Mouse (Mus musculus) adrenal gland, adult 8-10 months (tissue): Measurements from ENCODE around the gene Mgat4c. TPM values are rescaled to one million over a fixed set of nuclear protein-coding genes. Genes with fewer than 3 reads are reported as not detected.
A peak's percentile ranks its signal among the peaks of the same experiment; 100 is the strongest.
"Not testable (repeated sequence)": the region's sequence is repeated elsewhere in the genome, so short reads cannot be mapped to it uniquely, and the experiment has no call there.

Experiments used
- DNase-seq: peaks from one replicate; pipeline ENCODE4 v3.0.0; 2022
- total RNA-seq, 4 experiments: library from RNA; stranded (reverse); gene quantifications; 2 replicates each; pipeline ENCODE4 v1.2.4; 2022

Mgat4c gene
- total RNA-seq, 4 experiments from 2014 or later, result 12.9 to 39.0 (median 14.6) TPM

DNA sequence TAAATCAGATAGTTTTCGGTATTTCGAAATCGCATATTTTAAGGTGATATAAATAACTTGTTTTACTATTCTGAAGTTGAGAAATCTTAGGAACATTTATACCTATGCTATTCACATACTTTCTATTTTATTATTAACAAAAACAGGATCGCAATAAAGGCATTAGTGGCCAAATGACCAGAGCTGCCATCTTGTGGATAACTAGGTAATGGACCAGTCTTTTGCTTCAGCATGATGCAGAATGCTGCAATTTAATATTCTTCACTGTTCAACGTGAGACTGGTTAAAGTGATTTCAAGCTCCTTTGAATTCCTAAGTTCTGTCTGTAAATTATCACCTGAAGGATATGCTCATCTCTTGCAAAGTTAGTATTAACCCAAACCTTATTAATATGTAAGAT, 473.6 kb downstream of the Mgat4c start:
- DNase-seq, result no peak

DNA sequence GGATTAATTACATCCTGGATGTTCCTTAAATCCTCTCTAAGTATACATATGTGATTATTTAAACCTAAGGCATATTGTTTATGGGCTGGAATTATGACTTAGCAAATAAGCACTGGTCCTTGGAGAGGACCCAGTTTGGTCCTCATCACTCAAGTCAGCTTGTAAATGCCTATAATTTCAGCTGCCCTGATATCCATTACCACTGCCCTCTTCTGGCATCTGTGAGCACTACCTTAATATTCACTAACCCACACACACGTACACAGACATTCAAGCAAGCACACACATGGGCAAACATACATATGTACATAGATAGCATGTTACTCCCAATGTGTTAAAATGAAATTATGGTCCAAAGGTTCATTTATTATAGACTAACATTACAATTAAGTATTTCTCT, 474.6 kb downstream of the Mgat4c start:
- no peak for DNase-seq

DNA sequence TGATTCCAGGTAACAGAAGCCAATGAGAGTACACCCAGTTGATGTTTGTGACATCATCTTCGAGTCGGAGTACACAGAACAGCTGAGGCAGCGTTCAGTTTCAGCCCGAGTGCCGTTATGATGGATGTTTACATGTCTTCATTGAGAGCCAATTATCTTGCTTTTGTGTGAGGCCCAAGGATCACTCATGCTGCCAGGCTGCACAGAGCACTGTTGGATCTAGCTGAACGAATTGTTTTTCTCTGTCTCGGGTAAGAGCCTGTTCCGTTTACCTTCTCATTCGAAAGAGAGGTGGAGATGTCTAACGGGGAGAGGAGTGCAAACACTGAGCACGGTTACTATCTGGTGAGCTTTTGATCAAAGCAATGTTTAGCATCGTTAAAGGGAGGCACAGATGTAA, 477.5 kb downstream of the Mgat4c start:
- no peak for DNase-seq

DNA sequence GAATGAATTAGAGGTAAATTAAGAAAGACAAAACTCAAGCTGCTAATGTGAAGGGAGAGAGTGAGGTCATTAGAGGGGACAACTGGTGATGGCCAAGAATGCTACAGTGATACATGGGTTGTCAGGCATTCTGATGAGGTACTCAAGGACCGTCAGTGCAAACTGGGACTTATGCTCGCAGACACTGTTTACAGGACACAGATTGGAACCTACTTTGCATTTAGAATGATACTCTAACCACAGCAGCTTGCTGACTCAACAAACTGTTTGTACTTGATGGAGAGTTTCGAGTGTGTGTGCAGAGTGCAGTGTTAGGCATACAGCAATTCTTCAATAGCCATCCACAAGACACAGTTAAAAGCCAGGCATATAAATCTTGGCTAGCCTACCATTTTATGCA, 503.4 kb downstream of the Mgat4c start:
- DNase-seq, result no peak

DNA sequence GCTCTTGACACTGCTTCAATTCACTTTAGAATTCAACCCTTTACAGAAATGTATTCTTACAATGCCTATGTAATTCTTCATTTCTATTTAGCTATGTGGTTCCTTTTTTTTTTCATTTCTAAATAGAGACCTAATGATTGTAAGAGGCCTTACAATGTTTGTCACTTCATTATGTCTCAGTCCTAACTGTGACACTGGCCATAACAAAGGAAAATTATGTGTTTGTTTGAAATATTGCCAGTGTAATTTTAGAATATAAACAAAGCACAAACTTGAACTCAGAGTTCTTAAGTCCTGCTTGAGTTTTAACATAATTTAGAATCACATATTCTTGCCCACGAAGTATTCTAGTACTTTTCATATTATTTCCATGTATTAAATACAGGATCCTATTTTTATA, 510.4 kb downstream of the Mgat4c start:
- DNase-seq, result no peak

DNA sequence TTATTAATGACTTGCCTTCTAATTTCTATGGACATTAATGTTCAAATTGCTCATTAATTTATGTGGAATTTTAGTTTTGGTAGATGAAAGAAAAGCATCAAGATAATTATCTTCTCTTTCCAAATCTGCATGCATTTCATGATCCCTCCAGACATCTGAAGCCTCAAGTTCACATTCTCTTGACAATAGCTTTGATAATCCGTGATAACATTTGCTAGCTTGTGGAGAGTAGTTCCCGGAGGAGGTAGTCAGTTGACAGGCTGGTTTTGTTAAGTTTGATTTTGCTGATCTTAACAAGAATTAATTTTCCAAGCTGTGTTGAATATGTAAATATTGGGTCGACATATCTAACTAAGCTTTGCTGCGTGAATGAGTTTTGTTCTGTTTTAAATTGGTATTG, 515.6 kb downstream of the Mgat4c start:
- DNase-seq, result no peak

DNA sequence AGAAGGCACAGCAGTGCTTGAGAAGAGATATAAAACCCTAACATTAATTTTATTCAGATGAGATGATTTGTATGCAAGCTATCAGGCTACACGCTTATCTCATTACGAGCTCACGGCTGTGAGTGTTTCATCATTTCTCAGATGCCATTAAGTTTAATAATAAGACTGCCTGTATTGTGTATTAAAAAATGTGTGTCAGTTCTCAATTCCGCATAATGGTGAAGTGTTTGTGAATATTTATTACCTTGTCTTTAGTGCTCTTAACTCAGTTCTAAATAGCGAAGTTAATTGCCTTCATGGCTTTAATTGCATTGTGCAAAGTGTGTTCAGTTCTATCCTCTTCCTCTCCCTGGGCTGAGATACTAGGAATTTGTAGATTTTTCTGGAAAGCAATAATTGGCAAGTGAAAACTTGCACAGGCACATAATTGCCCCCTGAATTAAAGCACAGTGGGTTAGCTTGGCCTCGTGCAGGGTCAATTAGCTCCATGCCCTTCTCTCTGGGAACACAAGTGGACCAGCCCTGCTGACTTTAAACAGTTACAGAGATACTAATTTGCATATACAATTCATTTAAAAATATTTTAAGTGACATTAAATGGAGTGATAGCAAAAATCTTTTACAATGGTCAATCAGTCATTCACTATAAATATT, 557.4 kb downstream of the Mgat4c start:
- no peak for DNase-seq

DNA sequence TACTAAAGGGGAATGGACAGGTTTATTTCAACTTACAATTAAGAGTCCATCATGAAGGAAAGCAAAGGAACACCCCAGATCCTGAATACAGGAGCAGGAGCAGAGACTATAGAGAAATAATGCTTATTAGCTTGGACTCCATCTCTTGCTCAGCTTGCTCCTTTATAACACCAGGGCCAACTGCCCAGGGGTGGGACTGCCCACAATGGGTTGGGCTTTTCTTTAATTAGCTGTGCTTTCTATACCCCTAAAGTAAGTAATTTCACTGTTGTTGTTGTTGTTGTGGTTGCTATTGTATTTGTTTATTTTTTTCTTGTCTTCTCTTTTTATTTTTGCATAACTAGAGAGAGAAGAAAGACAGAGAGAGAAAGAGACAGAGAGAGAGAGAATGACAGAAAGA, 562.6 kb downstream of the Mgat4c start:
- DNase-seq, result no peak

DNA sequence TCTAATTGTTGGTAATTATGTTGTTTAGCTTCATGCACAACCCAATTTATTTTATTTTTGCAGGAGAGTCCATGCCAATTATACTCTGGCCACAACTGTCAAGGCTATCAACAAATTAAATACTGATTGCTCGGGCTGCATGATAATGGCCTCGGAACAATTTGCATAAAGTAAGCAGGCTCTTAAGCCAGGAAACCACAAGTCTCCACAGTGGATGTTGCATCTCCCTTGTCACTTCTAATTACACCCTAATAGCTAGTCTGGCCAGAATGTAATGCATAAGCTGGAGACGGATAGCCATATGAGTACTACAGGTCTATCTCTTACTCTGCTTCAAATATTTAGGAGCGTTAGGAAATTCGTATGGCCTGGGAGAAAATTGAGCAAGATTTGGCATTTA, 563.3 kb downstream of the Mgat4c start:
- DNase-seq, result no peak

DNA sequence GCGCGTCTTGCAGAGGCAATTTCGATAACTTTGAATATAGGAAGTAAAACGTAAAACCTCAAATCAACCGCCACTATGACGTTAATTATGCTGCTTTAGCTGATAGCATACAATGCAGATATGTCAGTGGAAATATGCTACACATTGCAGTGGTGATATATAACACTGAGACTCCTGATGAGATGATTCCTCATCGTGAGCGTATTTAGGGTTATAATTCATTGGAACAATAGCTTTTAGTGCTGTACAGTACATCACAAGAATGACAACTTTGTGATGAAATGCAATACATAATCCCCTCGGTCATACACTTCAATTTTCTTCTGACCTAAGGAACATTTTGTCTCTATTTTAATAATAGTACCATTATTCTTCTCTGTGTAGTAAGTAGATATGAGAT, 564.0 kb downstream of the Mgat4c start:
- no peak for DNase-seq

DNA sequence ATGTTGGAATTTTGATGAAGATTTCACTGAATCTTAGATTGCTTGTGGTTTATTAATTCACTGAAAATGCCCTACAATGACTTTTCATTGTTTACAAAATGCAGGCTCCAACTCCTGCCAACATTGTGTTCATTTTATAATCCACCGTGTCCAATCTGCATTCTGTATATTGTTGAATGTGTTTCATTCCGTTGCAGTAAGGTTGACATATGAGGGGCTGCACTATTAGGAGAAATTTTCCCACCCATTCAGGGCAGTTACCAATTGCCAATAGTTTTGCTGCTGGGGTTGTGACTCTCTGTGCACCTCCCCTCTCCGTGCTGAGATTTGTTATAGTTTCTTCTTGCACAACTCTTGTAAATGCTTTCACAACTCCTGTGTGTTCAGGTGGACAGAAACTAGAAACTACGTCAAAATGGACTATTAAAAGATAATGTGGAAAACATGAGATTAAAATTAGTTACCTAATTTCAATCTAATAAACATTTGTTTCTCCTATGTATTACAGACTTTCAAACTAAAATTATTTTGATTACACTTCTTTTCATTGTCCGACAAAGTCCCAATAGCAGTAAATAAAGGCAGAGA, 627.7 kb downstream of the Mgat4c start:
- DNase-seq, result no peak

DNA sequence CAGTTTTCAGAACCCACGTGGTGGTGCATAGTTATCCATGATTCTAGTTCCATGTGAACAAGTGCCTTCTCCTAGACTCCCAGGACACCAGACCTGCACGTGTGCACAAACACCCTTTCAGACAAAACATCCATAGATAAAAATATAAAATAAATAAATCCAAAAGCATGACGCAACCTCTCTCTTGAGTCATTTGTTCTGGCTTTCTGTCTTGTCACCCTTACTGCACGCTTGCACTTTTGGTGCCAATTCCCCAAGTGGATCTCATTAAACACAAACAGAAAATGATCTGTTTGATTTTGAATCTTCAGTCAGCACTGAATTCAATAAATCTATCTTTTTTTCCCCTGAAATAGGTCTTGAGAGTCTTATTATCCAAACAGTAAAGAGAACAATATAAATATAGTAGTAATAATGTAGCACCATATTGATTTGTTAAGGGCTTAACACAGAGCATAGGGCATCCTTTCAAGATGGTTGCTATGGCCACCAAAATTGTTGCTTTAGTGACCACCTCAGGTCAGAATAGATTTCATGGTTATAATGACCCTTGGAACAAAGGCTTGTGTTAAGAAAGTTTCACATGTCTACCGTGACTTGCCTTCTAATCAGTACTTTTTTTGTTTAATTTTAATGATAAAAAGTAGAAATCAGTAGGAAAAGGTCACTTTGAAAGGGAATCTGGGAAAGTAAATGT, 684.5 kb downstream of the Mgat4c start:
- DNase-seq, result no peak

DNA sequence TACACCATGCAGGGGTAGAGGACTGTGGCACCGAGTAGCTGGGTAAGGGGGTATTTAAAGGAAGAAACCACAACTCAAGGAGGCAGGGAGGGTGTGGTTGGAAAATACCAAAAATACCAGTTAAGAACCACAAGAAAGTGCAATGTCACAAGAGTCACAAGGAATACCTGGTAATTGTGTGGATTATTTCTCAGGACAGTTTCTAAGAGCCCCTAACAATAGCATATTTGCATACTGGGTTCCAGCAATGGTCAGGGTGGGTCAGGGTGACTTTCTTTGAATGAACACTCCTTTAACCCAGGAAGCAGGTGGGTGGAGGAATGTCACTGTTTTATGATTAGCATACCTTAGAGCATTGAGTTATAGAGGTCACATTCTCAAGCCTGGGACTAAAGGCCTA, 689.3 kb downstream of the Mgat4c start:
- no peak for DNase-seq

DNA sequence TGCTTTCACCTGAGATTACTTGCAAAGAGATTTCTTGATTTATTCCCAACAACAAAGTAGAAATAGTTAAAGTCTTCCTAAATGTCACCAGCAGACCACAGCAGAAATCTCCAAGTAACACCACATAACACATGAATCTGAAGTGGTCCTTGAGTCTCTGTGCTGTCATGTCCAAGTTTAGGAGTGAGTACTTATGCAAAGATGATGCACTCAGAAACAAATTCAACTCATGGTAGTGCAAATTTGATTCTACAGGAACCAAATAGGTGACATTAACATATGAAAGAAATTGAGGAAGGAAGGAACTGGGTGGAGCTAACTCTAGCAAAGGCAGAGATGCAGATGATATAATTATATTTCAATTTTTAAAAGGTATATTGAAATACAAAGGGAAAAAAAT, 690.8 kb downstream of the Mgat4c start:
- no peak for DNase-seq

DNA sequence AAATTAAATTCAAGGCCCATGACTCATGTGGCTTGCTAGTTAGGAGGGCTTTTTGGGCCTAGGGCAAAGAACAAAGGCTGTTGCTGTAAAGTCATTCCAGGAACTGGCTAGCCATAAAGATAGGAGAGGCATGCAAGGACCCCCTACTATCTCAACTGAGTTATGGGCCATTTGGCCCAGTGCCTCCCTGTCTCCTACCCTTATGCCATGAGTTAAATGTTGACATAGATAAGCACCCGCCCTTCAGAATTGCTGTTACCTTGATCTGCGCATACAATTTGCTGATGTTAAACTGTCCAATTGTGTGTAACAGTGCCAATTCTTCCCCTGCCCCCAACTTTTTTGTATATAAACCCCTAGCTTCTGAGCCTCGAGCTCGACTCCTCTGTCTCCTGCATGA, 692.8 kb downstream of the Mgat4c start:
- peak; percentile 59 for DNase-seq

DNA sequence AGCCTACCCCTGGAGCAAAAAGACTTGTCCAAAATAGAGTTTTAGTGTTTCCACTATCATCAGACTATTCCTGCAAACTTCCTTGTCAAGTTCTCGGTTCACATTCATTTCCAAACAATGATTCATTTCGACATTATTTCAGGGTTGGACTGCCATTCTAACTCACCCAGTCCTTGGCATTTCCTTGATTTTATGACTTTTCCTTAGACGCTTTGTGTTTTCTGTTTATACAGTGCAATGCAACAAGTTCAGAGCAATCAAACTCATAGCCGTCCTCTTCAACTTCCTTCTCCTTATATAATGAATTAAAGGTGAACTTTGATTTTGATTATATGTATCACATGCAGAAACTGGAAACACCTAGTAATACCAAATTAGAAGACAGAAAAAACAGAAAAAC, 696.1 kb downstream of the Mgat4c start:
- no peak for DNase-seq

DNA sequence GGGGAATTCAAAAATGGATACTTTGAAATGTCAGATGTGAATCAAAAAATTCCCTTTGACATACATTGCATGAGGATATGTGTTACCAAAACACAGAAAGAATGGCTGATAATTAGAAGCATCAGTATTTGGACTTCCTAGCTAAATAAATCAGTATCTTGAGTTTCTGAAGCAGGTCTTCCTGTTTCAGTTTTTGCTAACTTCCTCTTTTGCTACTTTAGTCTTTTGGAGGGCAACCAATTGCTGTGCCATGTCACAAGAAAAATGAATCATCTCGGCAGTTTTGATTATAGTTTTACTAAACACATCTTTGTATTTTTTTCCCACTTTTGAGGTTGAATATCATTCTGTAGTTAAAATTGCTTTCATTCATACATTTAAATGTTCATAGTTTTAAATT, 707.9 kb downstream of the Mgat4c start:
- no peak for DNase-seq

DNA sequence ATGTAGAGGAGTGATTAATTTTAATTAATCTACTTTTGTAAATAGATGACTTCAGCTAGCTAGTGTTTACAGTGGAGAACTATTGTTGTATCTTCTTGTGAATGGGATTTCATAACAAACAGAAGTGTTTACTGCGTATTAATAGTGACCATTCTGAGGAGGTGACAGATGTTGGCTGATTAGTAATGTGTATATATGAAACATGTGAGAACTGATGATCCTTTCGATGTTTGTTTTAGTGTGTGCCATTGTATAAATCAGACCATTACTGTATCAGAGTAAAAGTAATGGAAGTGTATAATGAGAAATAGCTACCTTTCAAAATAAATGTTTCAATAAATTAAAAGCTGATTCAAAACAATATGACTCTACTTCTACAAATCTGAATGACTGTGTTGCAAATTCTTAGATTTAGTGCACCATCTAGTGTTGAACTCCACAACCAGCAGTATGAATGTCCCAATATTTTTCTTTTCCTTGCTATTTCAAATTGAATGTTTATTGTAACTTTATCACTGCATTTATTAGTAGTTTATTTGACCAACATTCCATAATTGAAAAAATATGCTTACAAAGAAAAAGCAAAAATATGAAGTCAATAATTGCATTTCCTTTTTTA, 736.5 kb downstream of the Mgat4c start:
- no peak for DNase-seq

DNA sequence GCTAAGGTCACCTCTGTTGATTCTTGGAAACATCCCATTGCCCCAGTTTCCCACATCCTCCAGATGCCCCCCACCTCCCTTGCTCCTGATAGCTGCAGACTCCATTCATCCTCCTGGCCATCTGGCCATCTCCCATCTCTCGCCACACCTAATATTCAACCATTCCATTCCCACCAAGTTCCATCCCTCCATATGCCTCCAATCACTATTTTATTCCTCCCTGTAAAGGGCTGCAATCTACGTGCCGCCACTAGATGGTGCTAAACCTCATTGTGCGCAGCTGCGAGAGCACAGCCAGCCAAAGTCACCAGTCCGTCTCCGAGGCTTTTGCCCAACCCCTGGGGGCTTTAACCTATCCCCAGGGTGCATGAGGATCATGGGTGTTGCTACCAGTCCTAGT, 753.8 kb downstream of the Mgat4c start:
- DNase-seq, result not testable (repeated sequence)

DNA sequence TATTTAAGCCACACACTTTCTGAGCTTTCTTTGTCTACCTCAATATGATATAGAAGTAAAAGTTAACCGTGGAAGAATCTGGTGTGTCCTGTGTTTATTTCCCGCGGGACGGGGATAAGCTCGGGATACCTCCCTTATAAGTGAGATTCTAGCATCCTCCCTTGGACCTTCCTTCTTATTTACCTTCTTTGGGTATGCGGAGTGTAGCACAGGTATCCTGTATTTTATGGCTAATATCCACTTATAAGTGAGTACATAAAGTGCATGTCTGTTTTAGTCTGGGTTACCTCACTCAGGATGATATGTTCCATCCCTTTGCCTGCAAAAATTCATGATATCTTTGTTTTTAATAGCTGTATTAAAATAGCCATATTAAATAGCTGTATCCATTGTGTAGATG, 754.2 kb downstream of the Mgat4c start:
- DNase-seq, result not testable (repeated sequence)
